Mouse (Mus musculus) testis, postnatal 14 days (tissue): Measurements from ENCODE around the gene Olfr364-ps1.

Experiments used
- DNase-seq: peaks from one replicate; pipeline ENCODE4 v3.0.0; 2021; ENCODE audit warnings: low spot score

The Olfr364-ps1 gene

DNA sequence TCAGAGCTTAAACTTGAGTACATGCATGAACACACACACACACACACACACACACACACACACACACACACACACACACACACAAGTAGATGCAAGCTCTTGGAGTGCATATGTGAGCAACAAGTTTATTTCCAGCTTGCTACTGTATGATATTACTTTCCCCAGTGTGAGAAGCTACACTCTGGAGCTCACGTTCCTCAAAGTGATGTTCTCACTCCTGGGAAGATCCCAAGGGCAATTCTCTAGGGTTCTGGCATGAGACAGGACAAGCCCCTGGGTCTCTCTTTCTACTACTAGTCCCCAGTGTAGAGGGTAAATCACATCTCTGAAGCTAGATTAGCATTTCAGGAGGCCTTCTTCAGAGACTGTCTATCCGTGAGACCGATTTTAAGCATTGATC lies at the start of gene Olfr364-ps1:
TSS of gene Olfr364-ps1 (plus strand) at position 301 of the 400 bp plus-strand sequence.
- no peak for DNase-seq

DNA sequence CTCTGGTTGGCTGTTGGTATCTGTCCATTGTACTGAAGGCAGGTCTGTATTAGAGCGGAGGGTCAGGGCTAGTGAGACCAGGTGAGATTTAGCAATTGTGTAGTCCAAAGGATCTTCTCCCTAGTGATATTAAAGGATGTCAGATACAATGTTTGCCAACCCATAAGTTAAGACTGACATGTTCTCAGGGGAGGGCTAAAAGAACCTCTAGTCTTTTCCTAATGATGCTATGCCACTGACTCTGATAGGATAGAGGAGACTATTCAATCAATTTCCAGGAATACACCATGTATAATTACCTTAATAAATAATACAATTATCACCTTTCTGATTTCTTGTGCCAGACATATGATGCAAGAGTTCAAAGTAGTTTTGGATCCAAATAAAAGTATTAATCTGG lies 21.3 kb upstream of the Olfr364-ps1 start, which contains the start of gene Olfr362:
TSS of gene Olfr362 (minus strand) at position 101 of the 400 bp plus-strand sequence.
- no peak for DNase-seq

DNA sequence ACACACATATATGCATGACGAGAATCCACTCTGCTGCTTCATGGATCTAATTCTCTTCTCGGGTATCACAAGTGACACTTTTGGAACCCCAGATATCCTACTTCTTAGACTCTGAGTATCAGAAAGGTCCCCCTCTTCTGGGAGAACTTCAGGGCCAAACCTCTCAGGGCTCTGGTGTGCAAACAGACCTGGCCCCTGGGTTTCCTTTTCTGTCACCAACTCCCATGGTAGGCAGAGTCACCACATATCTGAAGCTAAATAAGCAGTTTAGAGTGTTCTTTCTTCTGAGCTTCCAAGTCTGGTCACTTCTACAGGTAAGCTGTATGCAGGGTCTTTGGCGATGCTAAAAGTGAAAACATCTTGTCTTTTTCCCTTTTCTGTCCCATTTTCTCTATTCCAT lies 48.8 kb downstream of the Olfr364-ps1 start, which contains the start of gene Olfr365:
TSS of gene Olfr365 (plus strand) at position 301 of the 400 bp plus-strand sequence.
- no peak for DNase-seq
